Mouse (Mus musculus): ENCODE measurements at regions not wholly inside any gene's neighbourhood (a gene's known extent, or its start where the extent isn't known, plus 50 kb on each side); places are given as distances from the start of the nearest gene placed in this dataset.

DNA sequence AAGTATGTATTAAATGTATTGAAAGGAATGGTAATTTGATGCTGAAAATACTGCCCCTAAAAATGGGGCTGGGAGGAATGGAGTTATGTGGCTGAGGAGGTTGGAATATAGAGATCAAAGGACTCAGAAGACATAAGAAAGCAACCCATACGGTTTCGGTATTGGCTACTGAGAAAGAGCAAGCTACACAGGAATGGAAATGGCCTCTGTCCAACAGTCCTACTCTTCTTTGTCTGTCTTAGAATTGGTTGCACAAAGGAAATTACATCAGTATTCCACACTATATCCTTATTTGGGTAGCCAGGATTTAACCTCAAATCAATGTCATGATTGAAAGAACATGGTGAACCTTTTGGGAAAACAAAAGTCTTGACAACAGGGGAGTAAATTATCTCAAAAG is 399.0 kb upstream of the Nt5c1b start:
- Histone ChIP-seq H3K9me3 (ENCODE audit: control insufficient read depth, low read length) (no peaks in the 10 kb centered on the region), H3K4me2 (ENCODE audit: low read depth, low read length, severe bottlenecking) (no peak overlapping the region), H3K9ac (ENCODE audit: low read length) (no peak overlapping the region), H3K4me3 (ENCODE audit: low read depth, low read length) (no peak overlapping the region), H3K27me3 (ENCODE audit: control insufficient read depth, insufficient read depth, low read length) (no peaks in the 10 kb centered on the region), H3K4me1 (replicated peaks; ENCODE audit: control insufficient read depth, insufficient read depth, low read length) (no peaks in the 10 kb centered on the region), H3K27ac (ENCODE audit: low read depth, low read length) (no peak overlapping the region), H3K36me3 (ENCODE audit: control insufficient read depth, insufficient read depth, low read length) (no peaks in the 10 kb centered on the region)
- DNase-seq (ENCODE audit: low spot score): no peak
- 85% methylated on average over 2 of the region's 2 CpGs for WGBS
- no peak for ATAC-seq (replicated peaks; ENCODE audit: low FRiP score)

DNA sequence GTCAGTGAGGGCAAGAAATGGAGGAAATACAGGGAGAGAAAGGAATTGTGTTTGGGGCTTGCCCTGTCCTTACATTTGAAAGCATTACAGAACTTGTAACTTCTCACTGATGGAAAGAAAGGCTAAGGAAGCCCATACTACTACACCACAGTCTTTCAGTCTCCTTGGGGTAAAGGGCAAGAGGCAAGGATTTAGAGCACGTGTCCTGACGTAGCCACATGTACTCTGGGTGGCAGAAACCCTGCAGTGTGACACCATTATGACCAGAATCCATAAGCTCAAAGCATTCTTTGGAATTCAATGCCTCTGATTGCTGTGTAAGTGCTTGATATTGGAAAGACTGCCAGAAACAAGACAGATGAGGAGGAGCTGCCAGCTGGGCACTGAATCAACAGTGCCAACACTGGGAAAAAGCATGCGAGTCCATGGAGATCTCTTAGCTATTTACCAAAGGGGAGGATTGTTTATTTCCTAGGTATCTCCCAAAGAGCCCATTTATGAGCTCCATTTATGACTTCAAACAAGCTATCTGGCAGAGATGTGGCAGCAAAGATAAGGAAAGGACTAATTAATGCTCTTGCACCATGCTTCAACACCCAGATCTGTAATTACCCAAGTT is 391.2 kb upstream of the Nt5c1b start:
- Histone ChIP-seq H3K4me2 (ENCODE audit: low read depth, low read length, severe bottlenecking) (no peak overlapping the region), H3K36me3 (ENCODE audit: control insufficient read depth, insufficient read depth, low read length) (no peaks in the 10 kb centered on the region), H3K9me3 (ENCODE audit: control insufficient read depth, low read length) (no peaks in the 10 kb centered on the region), H3K27me3 (ENCODE audit: control insufficient read depth, insufficient read depth, low read length) (no peaks in the 10 kb centered on the region), H3K27ac (ENCODE audit: low read depth, low read length) (no peak overlapping the region), H3K9ac (ENCODE audit: low read length) (no peak overlapping the region), H3K4me1 (replicated peaks; ENCODE audit: control insufficient read depth, insufficient read depth, low read length) (no peaks in the 10 kb centered on the region), H3K4me3 (ENCODE audit: low read depth, low read length) (no peak overlapping the region)
- 75% methylated on average over 3 of the region's 3 CpGs for WGBS
- DNase-seq (ENCODE audit: low spot score): no peak
- no peak for ATAC-seq (replicated peaks; ENCODE audit: low FRiP score)

DNA sequence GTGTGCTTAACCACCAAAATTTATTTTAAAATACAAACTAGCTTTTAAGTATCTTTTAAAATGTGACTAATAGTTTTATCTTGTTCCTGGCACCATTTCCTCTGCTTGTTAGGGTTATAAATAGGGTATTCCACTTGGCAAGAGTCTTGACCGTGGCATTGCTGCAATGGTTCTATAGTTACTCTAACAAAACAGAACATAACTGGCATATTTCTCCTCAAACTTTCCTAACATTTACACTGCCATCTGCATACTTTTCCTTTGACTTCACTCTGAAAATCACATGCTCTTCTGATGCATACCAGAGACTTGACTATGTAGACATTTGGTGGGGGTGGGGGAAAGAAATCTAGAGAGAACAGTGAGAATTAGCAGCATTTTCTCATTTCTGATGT is 390.7 kb upstream of the Nt5c1b start:
- Histone ChIP-seq H3K9ac (ENCODE audit: low read length) (no peak overlapping the region), H3K27me3 (ENCODE audit: control insufficient read depth, insufficient read depth, low read length) (no peaks in the 10 kb centered on the region), H3K36me3 (ENCODE audit: control insufficient read depth, insufficient read depth, low read length) (no peaks in the 10 kb centered on the region), H3K27ac (ENCODE audit: low read depth, low read length) (no peak overlapping the region), H3K9me3 (ENCODE audit: control insufficient read depth, low read length) (no peaks in the 10 kb centered on the region), H3K4me2 (ENCODE audit: low read depth, low read length, severe bottlenecking) (no peak overlapping the region), H3K4me1 (replicated peaks; ENCODE audit: control insufficient read depth, insufficient read depth, low read length) (no peaks in the 10 kb centered on the region), H3K4me3 (ENCODE audit: low read depth, low read length) (no peak overlapping the region)
- 82% methylated on average over 1 of the region's 1 CpGs for WGBS
- no peak for DNase-seq (ENCODE audit: low spot score)
- ATAC-seq (replicated peaks; ENCODE audit: low FRiP score): no peak

DNA sequence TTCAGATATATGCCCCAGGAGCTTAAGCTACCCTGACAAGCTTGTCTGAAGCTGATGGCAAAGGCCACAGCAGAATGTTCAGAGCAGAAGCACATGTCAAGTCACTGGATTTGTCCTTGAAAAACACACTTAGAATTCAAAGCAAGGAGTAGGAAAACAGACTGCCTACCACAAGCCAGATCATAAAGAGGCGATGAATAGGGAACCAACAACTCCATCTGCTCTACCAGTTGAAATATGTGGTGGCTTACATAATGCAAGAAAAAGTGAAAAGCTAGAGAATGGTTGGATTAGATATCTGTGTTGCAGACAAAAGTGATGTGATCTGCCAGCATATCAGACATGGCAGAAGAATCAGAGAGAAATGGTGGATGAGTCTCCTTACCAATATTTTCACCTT is 378.5 kb upstream of the Nt5c1b start:
- no peaks in the 10 kb centered on the region for H3K27me3 ChIP-seq (ENCODE audit: control insufficient read depth, insufficient read depth, low read length)
- no peaks in the 10 kb centered on the region for H3K4me1 ChIP-seq (replicated peaks; ENCODE audit: control insufficient read depth, insufficient read depth, low read length)
- no peaks in the 10 kb centered on the region for H3K36me3 ChIP-seq (ENCODE audit: control insufficient read depth, insufficient read depth, low read length)
- H3K4me2 ChIP-seq (ENCODE audit: low read depth, low read length, severe bottlenecking): no peak overlapping the region
- DNase-seq (ENCODE audit: low spot score): no peak
- no peak for ATAC-seq (replicated peaks; ENCODE audit: low FRiP score)
- H3K27ac ChIP-seq (ENCODE audit: low read depth, low read length): no peak overlapping the region
- H3K9ac ChIP-seq (ENCODE audit: low read length): no peak overlapping the region
- H3K4me3 ChIP-seq (ENCODE audit: low read depth, low read length): no peak overlapping the region
- 82% methylated on average over 1 of the region's 1 CpGs for WGBS
- no peaks in the 10 kb centered on the region for H3K9me3 ChIP-seq (ENCODE audit: control insufficient read depth, low read length)

DNA sequence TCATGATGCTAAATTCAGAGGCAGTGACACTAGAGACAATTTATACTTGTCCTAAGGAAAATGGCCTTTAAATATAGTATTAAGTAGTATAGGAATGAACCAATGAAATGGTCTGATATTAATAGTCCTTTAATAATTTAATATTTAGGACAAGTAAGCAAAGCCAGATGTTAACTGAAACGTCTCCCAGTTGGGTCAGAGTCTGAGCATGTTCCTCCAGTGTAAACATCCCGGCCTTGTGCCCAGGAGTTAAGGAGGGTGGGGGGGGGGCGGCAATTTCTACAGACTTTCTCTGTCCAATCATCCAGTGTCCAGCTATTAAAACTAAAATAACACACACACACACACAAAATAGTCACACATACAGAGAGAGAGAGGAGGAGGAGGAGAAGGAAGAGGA is 374.1 kb upstream of the Nt5c1b start:
- WGBS: 73% methylated on average over 3 of the region's 3 CpGs
- no peak overlapping the region for H3K27ac ChIP-seq (ENCODE audit: low read depth, low read length)
- no peaks in the 10 kb centered on the region for H3K4me1 ChIP-seq (replicated peaks; ENCODE audit: control insufficient read depth, insufficient read depth, low read length)
- H3K27me3 ChIP-seq (ENCODE audit: control insufficient read depth, insufficient read depth, low read length): no peaks in the 10 kb centered on the region
- H3K9ac ChIP-seq (ENCODE audit: low read length): no peak overlapping the region
- no peaks in the 10 kb centered on the region for H3K9me3 ChIP-seq (ENCODE audit: control insufficient read depth, low read length)
- no peaks in the 10 kb centered on the region for H3K36me3 ChIP-seq (ENCODE audit: control insufficient read depth, insufficient read depth, low read length)
- H3K4me3 ChIP-seq (ENCODE audit: low read depth, low read length): no peak overlapping the region
- no peak overlapping the region for H3K4me2 ChIP-seq (ENCODE audit: low read depth, low read length, severe bottlenecking)
- ATAC-seq (replicated peaks; ENCODE audit: low FRiP score) (no peak), DNase-seq (ENCODE audit: low spot score) (no peak)

DNA sequence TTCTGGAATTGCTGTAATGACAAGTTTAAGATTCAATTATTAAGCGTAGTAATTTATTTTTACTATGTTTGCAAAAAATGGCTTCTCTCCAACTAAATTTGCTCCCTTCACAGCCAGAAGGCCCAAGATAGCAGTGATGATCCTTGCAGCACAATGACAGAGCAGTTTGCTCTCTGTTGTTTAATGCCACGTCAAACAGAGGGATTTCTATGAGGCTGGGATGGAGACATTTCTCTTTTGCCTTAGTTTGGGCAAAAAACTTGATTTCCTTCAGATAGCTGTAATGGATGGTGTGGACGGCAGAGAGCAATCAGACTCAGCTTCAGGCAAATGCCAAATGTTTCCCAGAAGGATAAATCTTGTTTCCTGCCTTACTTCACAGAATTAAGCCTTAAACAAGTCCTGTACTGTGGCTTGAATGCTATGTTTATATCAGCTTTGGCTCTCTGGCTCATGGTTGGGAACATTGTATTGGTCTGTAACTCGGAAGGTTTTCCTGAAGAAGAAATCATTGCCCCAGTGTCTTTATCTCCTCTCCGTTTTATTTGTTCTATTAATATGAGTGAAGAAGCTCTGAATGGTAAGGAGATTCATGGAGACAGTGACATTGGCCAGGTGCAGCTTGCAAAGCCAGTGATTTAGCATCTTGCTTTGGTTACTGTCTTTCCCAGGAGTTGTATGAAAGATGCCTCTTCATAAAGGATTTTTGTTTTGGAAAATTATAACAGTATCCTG is 373.2 kb upstream of the Nt5c1b start:
- Histone ChIP-seq H3K9me3 (ENCODE audit: control insufficient read depth, low read length) (no peaks in the 10 kb centered on the region), H3K27me3 (ENCODE audit: control insufficient read depth, insufficient read depth, low read length) (no peaks in the 10 kb centered on the region), H3K27ac (ENCODE audit: low read depth, low read length) (no peak overlapping the region), H3K36me3 (ENCODE audit: control insufficient read depth, insufficient read depth, low read length) (no peaks in the 10 kb centered on the region), H3K4me1 (replicated peaks; ENCODE audit: control insufficient read depth, insufficient read depth, low read length) (no peaks in the 10 kb centered on the region), H3K4me2 (ENCODE audit: low read depth, low read length, severe bottlenecking) (no peak overlapping the region), H3K9ac (ENCODE audit: low read length) (no peak overlapping the region), H3K4me3 (ENCODE audit: low read depth, low read length) (no peak overlapping the region)
- WGBS: 81% methylated on average over 5 of the region's 5 CpGs
- ATAC-seq (replicated peaks; ENCODE audit: low FRiP score) (no peak), DNase-seq (ENCODE audit: low spot score) (no peak)

DNA sequence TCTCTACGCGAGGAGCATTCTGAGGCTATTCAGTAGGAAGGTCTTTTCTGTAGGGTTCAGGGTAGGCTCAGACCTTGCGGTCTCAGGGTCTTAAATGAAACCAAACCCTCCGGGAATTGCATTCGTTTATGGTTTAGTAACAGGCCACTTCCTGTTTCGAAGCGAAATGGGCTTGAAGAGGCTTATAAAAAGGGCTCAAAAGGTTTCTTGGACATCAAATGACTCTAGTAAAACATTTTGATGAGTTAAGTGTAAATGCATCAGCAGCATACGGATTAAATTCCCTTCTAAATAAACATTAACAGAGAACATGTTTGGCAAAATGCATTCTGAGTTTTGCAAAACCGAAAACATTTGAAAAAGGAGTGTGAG is 372.6 kb upstream of the Nt5c1b start:
- Histone ChIP-seq H3K27me3 (ENCODE audit: control insufficient read depth, insufficient read depth, low read length) (no peaks in the 10 kb centered on the region), H3K9ac (ENCODE audit: low read length) (no peak overlapping the region), H3K4me3 (ENCODE audit: low read depth, low read length) (no peak overlapping the region), H3K27ac (ENCODE audit: low read depth, low read length) (no peak overlapping the region), H3K4me2 (ENCODE audit: low read depth, low read length, severe bottlenecking) (no peak overlapping the region), H3K36me3 (ENCODE audit: control insufficient read depth, insufficient read depth, low read length) (no peaks in the 10 kb centered on the region), H3K4me1 (replicated peaks; ENCODE audit: control insufficient read depth, insufficient read depth, low read length) (no peaks in the 10 kb centered on the region), H3K9me3 (ENCODE audit: control insufficient read depth, low read length) (no peaks in the 10 kb centered on the region)
- no peak for ATAC-seq (replicated peaks; ENCODE audit: low FRiP score)
- 78% methylated on average over 9 of the region's 9 CpGs for WGBS
- DNase-seq (ENCODE audit: low spot score): no peak

DNA sequence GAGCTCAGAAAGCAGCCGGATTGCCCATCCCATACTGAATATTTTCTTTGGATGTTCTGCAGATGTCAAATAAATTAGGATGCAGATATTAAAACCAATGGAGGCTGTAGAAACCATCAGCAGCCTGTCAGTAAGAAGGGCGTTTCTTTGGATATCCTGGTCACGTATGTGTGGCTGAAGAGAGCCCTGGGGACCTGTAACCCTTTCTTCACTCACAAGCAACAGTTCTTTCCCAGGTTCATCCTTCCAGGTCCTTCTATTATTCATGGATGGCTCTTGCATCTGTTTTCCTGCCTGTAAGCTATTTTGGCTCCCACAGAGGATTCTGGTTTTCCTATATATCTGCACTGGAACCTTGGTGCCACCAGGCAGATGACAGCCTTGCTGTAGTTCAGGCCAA is 372.2 kb upstream of the Nt5c1b start:
- WGBS: 77% methylated on average over 3 of the region's 3 CpGs
- H3K4me2 ChIP-seq (ENCODE audit: low read depth, low read length, severe bottlenecking): no peak overlapping the region
- no peak overlapping the region for H3K4me3 ChIP-seq (ENCODE audit: low read depth, low read length)
- no peaks in the 10 kb centered on the region for H3K9me3 ChIP-seq (ENCODE audit: control insufficient read depth, low read length)
- no peaks in the 10 kb centered on the region for H3K27me3 ChIP-seq (ENCODE audit: control insufficient read depth, insufficient read depth, low read length)
- no peak overlapping the region for H3K9ac ChIP-seq (ENCODE audit: low read length)
- H3K36me3 ChIP-seq (ENCODE audit: control insufficient read depth, insufficient read depth, low read length): no peaks in the 10 kb centered on the region
- H3K27ac ChIP-seq (ENCODE audit: low read depth, low read length): no peak overlapping the region
- ATAC-seq (replicated peaks; ENCODE audit: low FRiP score) (no peak), DNase-seq (ENCODE audit: low spot score) (no peak)
- no peaks in the 10 kb centered on the region for H3K4me1 ChIP-seq (replicated peaks; ENCODE audit: control insufficient read depth, insufficient read depth, low read length)

DNA sequence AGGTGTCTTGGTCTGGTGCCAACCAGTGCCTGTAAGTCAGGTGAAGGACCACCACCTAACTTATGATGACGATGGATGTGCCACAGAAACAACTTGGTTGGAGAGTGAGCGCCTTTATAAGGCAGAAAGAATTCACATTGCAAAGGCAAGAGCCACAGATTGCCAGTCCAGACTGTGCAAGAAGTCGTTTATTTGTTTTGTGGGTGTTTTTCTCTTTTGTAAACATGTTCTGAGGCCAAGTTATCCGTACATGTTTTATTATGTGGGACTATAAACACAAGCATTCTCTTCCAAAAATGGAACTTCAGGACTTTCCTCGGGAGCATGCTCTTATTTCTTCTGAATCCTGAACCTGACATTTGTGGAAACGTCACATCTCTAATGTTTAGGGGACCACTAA is 369.8 kb upstream of the Nt5c1b start:
- no peak overlapping the region for H3K27ac ChIP-seq (ENCODE audit: low read depth, low read length)
- ATAC-seq (replicated peaks; ENCODE audit: low FRiP score) (no peak), DNase-seq (ENCODE audit: low spot score) (no peak)
- no peaks in the 10 kb centered on the region for H3K9me3 ChIP-seq (ENCODE audit: control insufficient read depth, low read length)
- H3K36me3 ChIP-seq (ENCODE audit: control insufficient read depth, insufficient read depth, low read length): no peaks in the 10 kb centered on the region
- H3K4me2 ChIP-seq (ENCODE audit: low read depth, low read length, severe bottlenecking): no peak overlapping the region
- 84% methylated on average over 6 of the region's 6 CpGs for WGBS
- no peak overlapping the region for H3K4me3 ChIP-seq (ENCODE audit: low read depth, low read length)
- H3K4me1 ChIP-seq (replicated peaks; ENCODE audit: control insufficient read depth, insufficient read depth, low read length): no peaks in the 10 kb centered on the region
- H3K27me3 ChIP-seq (ENCODE audit: control insufficient read depth, insufficient read depth, low read length): no peaks in the 10 kb centered on the region
- no peak overlapping the region for H3K9ac ChIP-seq (ENCODE audit: low read length)
